Mouse (Mus musculus) liver, embryonic 13.5 days (tissue): ENCODE data around the gene Uts2r. TPM values are rescaled to one million over a fixed set of nuclear protein-coding genes. Genes with fewer than 3 reads are reported as not detected.

ENCODE experiments used
- ATAC-seq: fragments of 200-750 bp; cut with Nextera tagmentation; 2 replicates; pipeline ENCODE4 v1.8.0; 2017; ENCODE audit warnings: low read depth, mild to moderate bottlenecking, moderate number of reproducible peaks, moderate library complexity
- DNase-seq: peaks from one replicate; pipeline ENCODE4 v3.0.0; 2022
- H3K27ac ChIP-seq: fragments of 300-500 bp; sonication (generic); 2 replicates; pipeline ENCODE4 v1.5.1; 2015; ENCODE audit warnings: moderate library complexity, mild to moderate bottlenecking, inconsistent platforms
- H3K27me3 ChIP-seq: fragments of 300-500 bp; sonication (generic); 2 replicates; pipeline ENCODE4 v1.6.1; 2015; ENCODE audit warnings: mild to moderate bottlenecking, inconsistent platforms
- H3K36me3 ChIP-seq: fragments of 300-500 bp; sonication (generic); 2 replicates; pipeline ENCODE4 v1.6.1; 2015; ENCODE audit warnings: mild to moderate bottlenecking, inconsistent platforms
- H3K4me1 ChIP-seq: fragments of 300-500 bp; sonication (generic); replicated peaks from 2 replicates; pipeline ENCODE4 v1.6.1; 2015; ENCODE audit warnings: inconsistent platforms
- H3K4me2 ChIP-seq: fragments of 300-500 bp; sonication (generic); 2 replicates; pipeline ENCODE4 v1.6.1; 2015; ENCODE audit warnings: inconsistent platforms, mild to moderate bottlenecking, moderate library complexity
- H3K4me3 ChIP-seq: fragments of 300-500 bp; sonication (generic); replicated peaks from 2 replicates; pipeline ENCODE4 v1.5.1; 2015; ENCODE audit warnings: mild to moderate bottlenecking, inconsistent platforms
- H3K9ac ChIP-seq: fragments of 300-500 bp; sonication (generic); 2 replicates; pipeline ENCODE4 v1.6.1; 2015; ENCODE audit warnings: mild to moderate bottlenecking, inconsistent platforms
- H3K9me3 ChIP-seq: fragments of 300-500 bp; sonication (generic); replicated peaks from 2 replicates; pipeline ENCODE4 v1.6.1; 2016; ENCODE audit warnings: inconsistent platforms
- WGBS: fragments of 180-500 bp; shearing (Covaris S2); methylation state at CpG from one replicate; pipeline ENCODE4 v1.1.7; 2015; ENCODE audit not compliant: insufficient replicate concordance; 5-methylcytosine and 5-hydroxymethylcytosine counted together
- polyA plus RNA-seq: library from polyadenylated mRNA; unstranded; fragments of >200 nt; fragmentation: Nextera tagmentation; extraction: Ambion mirVana; gene quantifications from 2 replicates; pipeline ENCODE4 v1.2.1, GENCODE M21; 2015

The Uts2r gene
- polyA plus RNA-seq: not detected in 2 replicates

- H3K36me3 ChIP-seq: no peaks in the 10 kb centered on the region
- ATAC-seq: no peak
- 66% methylated on average over 5 of the region's 5 CpGs for WGBS
These were observed at the start of gene Uts2r for GRCm38 (mm10) chr11:121159971-121160370. TSS of gene Uts2r (plus strand) at chr11:121160271.

GRCm38 (mm10) chr11:121111051-121111450 is 49.0 kb upstream of the Uts2r start:
- WGBS: 53% methylated on average over 3 of the region's 3 CpGs
- no peak overlapping the region for H3K4me2 ChIP-seq
- no peaks in the 10 kb centered on the region for H3K27me3 ChIP-seq
- no peaks in the 10 kb centered on the region for H3K9me3 ChIP-seq
- H3K4me3 ChIP-seq: no peak overlapping the region
- ATAC-seq (no peak), DNase-seq (no peak)
- H3K27ac ChIP-seq: no peak overlapping the region
- no peak overlapping the region for H3K9ac ChIP-seq
- no peaks in the 10 kb centered on the region for H3K36me3 ChIP-seq
- 0 out of 2 replicates have a peak, but pooled peaks cover 2% of the 10 kb centered on the region for H3K4me1 ChIP-seq

More at GRCm38 (mm10) chr11:121159971-121160370, at the start of gene Uts2r:
- peaks cover 39% of the 10 kb centered on the region for H3K27me3 ChIP-seq
- DNase-seq: no peak
- no peak within 1 kb of the TSS for H3K27ac ChIP-seq
- no peak within 1 kb of the TSS for H3K4me2 ChIP-seq
- H3K4me1 ChIP-seq: 0 out of 2 replicates have a peak, but pooled peaks cover 4% of the 10 kb centered on the region
- no peak within 1 kb of the TSS for H3K4me3 ChIP-seq
- H3K9ac ChIP-seq: no peak within 1 kb of the TSS
- H3K9me3 ChIP-seq: no peaks in the 10 kb centered on the region

GRCm38 (mm10) chr11:121111601-121112000 is 48.5 kb upstream of the Uts2r start:
- Histone ChIP-seq H3K36me3 (no peaks in the 10 kb centered on the region), H3K27ac (no peak overlapping the region), H3K9ac (no peak overlapping the region), H3K9me3 (no peaks in the 10 kb centered on the region), H3K4me3 (no peak overlapping the region), H3K4me1 (0 out of 2 replicates have a peak, but pooled peaks cover 2% of the 10 kb centered on the region), H3K27me3 (no peaks in the 10 kb centered on the region), H3K4me2 (no peak overlapping the region)
- 50% methylated on average over 1 of the region's 1 CpGs for WGBS
- no peak for DNase-seq
- ATAC-seq: no peak

- H3K27me3 ChIP-seq: no peaks in the 10 kb centered on the region
- no peak for ATAC-seq
- 49% methylated on average over 5 of the region's 5 CpGs for WGBS
- DNase-seq: no peak
- no peak overlapping the region for H3K4me2 ChIP-seq
- H3K4me1 ChIP-seq: 0 out of 2 replicates have a peak, but pooled peaks cover 2% of the 10 kb centered on the region
- H3K27ac ChIP-seq: no peak overlapping the region
- no peak overlapping the region for H3K4me3 ChIP-seq
- H3K9ac ChIP-seq: no peak overlapping the region
- no peaks in the 10 kb centered on the region for H3K9me3 ChIP-seq
- no peaks in the 10 kb centered on the region for H3K36me3 ChIP-seq
These were observed 47.8 kb upstream of the Uts2r start for GRCm38 (mm10) chr11:121112091-121112775.

- Histone ChIP-seq H3K27me3 (no peaks in the 10 kb centered on the region), H3K4me1 (peaks cover 18% of the 10 kb centered on the region), H3K27ac (no peak overlapping the region), H3K4me3 (no peak overlapping the region), H3K9ac (no peak overlapping the region), H3K4me2 (no peak overlapping the region), H3K9me3 (no peaks in the 10 kb centered on the region), H3K36me3 (no peaks in the 10 kb centered on the region)
- ATAC-seq (no peak), DNase-seq (no peak)
- WGBS: 81% methylated on average over 18 of the region's 18 CpGs
These were observed 42.0 kb upstream of the Uts2r start for GRCm38 (mm10) chr11:121118106-121118505.

- Histone ChIP-seq H3K9me3 (no peaks in the 10 kb centered on the region), H3K4me2 (no peak within 1 kb of the TSS), H3K4me1 (peaks cover 20% of the 10 kb centered on the region), H3K36me3 (no peaks in the 10 kb centered on the region), H3K27me3 (no peaks in the 10 kb centered on the region), H3K9ac (no peak within 1 kb of the TSS), H3K4me3 (no peak within 1 kb of the TSS), H3K27ac (no peak within 1 kb of the TSS)
- ATAC-seq (no peak), DNase-seq (no peak)
- 70% methylated on average over 3 of the region's 3 CpGs for WGBS
These were observed 41.5 kb upstream of the Uts2r start, which contains the start of gene Tex19.2 for GRCm38 (mm10) chr11:121118577-121118976. TSS of gene Tex19.2 (minus strand) at chr11:121118677.

- Histone ChIP-seq H3K9me3 (no peaks in the 10 kb centered on the region), H3K4me2 (no peak overlapping the region), H3K4me3 (no peak overlapping the region), H3K27me3 (no peaks in the 10 kb centered on the region), H3K27ac (no peak overlapping the region), H3K36me3 (no peaks in the 10 kb centered on the region), H3K4me1 (peaks cover 29% of the 10 kb centered on the region), H3K9ac (no peak overlapping the region)
- no peak for DNase-seq
- ATAC-seq: no peak
- WGBS: 59% methylated on average over 3 of the region's 3 CpGs
These were observed 38.9 kb upstream of the Uts2r start for GRCm38 (mm10) chr11:121121151-121121550.

- Histone ChIP-seq H3K27me3 (no peaks in the 10 kb centered on the region), H3K9ac (no peak overlapping the region), H3K4me3 (no peak overlapping the region), H3K4me1 (peaks cover 31% of the 10 kb centered on the region), H3K36me3 (no peaks in the 10 kb centered on the region), H3K27ac (no peak overlapping the region), H3K4me2 (no peak overlapping the region), H3K9me3 (no peaks in the 10 kb centered on the region)
- peak; percentile 29; the same call in 1 of the 2 replicates for ATAC-seq
- DNase-seq: no peak
- WGBS: 10% methylated on average over 2 of the region's 2 CpGs
These were observed 37.9 kb upstream of the Uts2r start for GRCm38 (mm10) chr11:121122024-121122670.

GRCm38 (mm10) chr11:121123438-121123837 is 36.6 kb upstream of the Uts2r start:
- no peak for ATAC-seq

GRCm38 (mm10) chr11:121125522-121126172 is 34.4 kb upstream of the Uts2r start:
- Histone ChIP-seq H3K9ac (no peak overlapping the region), H3K4me2 (no peak overlapping the region)

More at GRCm38 (mm10) chr11:121123438-121123837, 36.6 kb upstream of the Uts2r start:
- Histone ChIP-seq H3K4me3 (no peak overlapping the region), H3K9ac (no peak overlapping the region), H3K4me1 (peaks cover 28% of the 10 kb centered on the region), H3K36me3 (no peaks in the 10 kb centered on the region), H3K4me2 (no peak overlapping the region), H3K27me3 (no peaks in the 10 kb centered on the region), H3K9me3 (no peaks in the 10 kb centered on the region), H3K27ac (no peak overlapping the region)
- 57% methylated on average over 4 of the region's 4 CpGs for WGBS
- DNase-seq: no peak

GRCm38 (mm10) chr11:121126395-121126794 is 33.7 kb upstream of the Uts2r start:
- 68% methylated on average over 1 of the region's 1 CpGs for WGBS
- no peaks in the 10 kb centered on the region for H3K9me3 ChIP-seq
- H3K4me3 ChIP-seq: no peak overlapping the region
- DNase-seq (peak; percentile 21), ATAC-seq (no peak)
- H3K4me1 ChIP-seq: peaks cover 28% of the 10 kb centered on the region
- no peaks in the 10 kb centered on the region for H3K27me3 ChIP-seq
- H3K27ac ChIP-seq: no peak overlapping the region
- no peak overlapping the region for H3K4me2 ChIP-seq
- no peak overlapping the region for H3K9ac ChIP-seq
- no peaks in the 10 kb centered on the region for H3K36me3 ChIP-seq

More at GRCm38 (mm10) chr11:121125522-121126172, 34.4 kb upstream of the Uts2r start:
- no peak overlapping the region for H3K4me3 ChIP-seq
- H3K27ac ChIP-seq: no peak overlapping the region
- ATAC-seq: no peak
- H3K36me3 ChIP-seq: no peaks in the 10 kb centered on the region
- H3K9me3 ChIP-seq: no peaks in the 10 kb centered on the region
- H3K4me1 ChIP-seq: peaks cover 28% of the 10 kb centered on the region
- no peaks in the 10 kb centered on the region for H3K27me3 ChIP-seq
- WGBS: 15% methylated on average over 3 of the region's 3 CpGs
- DNase-seq: no peak
